Mouse (Mus musculus): ENCODE results near the gene Dnajc16. TPM values are rescaled to one million over a fixed set of nuclear protein-coding genes. Genes with fewer than 3 reads are reported as not detected.

The Dnajc16 gene
- polyA plus RNA-seq, 1 experiment from 2014 or later, result 5.2 TPM

- peak overlapping the region; percentile 69; the same call in 1 of the 2 replicates for H3K9ac ChIP-seq (ENCODE audit: low read depth, low read length)
- peak overlapping the region; percentile 67 for H3K4me3 ChIP-seq (ENCODE audit: low read length)
- peak overlapping the region; percentile 38 for H3K4me2 ChIP-seq (replicated peaks; ENCODE audit: low read depth, low read length)
- 10% methylated on average over 10 of the region's 10 CpGs for WGBS
- H3K27me3 ChIP-seq (ENCODE audit: control insufficient read depth, insufficient read depth, low read length), result no peaks in the 10 kb centered on the region
- no peaks in the 10 kb centered on the region for H3K9me3 ChIP-seq (ENCODE audit: control insufficient read depth, low read length)
- peak overlapping the region; percentile 89 for H3K27ac ChIP-seq (ENCODE audit: low read depth, low read length)
- peaks cover 13% of the 10 kb centered on the region; the same call in 1 of the 2 replicates for H3K36me3 ChIP-seq (ENCODE audit: control insufficient read depth, insufficient read depth, low read length)
- ATAC-seq (ENCODE audit: low FRiP score, low TSS enrichment), result no peak
- H3K4me1 ChIP-seq (ENCODE audit: control insufficient read depth, insufficient read depth, low read length), result peaks cover 7% of the 10 kb centered on the region; the same call in 1 of the 2 replicates
These were observed 2.0 kb upstream of the Dnajc16 start for GRCm38 (mm10) chr4:141792554-141793281.

- no peaks in the 10 kb centered on the region for H3K9me3 ChIP-seq (ENCODE audit: control insufficient read depth, low read length)
- no peak for ATAC-seq (ENCODE audit: low FRiP score, low TSS enrichment)
- no peak overlapping the region for H3K4me2 ChIP-seq (replicated peaks; ENCODE audit: low read depth, low read length)
- H3K36me3 ChIP-seq (ENCODE audit: control insufficient read depth, insufficient read depth, low read length), result peaks cover 11% of the 10 kb centered on the region; the same call in 1 of the 2 replicates
- H3K4me1 ChIP-seq (ENCODE audit: control insufficient read depth, insufficient read depth, low read length), result peaks cover 7% of the 10 kb centered on the region; the same call in 1 of the 2 replicates
- H3K4me3 ChIP-seq (ENCODE audit: low read length), result no peak overlapping the region
- no peaks in the 10 kb centered on the region for H3K27me3 ChIP-seq (ENCODE audit: control insufficient read depth, insufficient read depth, low read length)
- 86% methylated on average over 8 of the region's 8 CpGs for WGBS
- no peak overlapping the region for H3K27ac ChIP-seq (ENCODE audit: low read depth, low read length)
- H3K9ac ChIP-seq (ENCODE audit: low read depth, low read length), result no peak overlapping the region
These were observed 1.2 kb upstream of the Dnajc16 start for GRCm38 (mm10) chr4:141791951-141792350.

- no peak for ATAC-seq (ENCODE audit: low FRiP score, low TSS enrichment)
- Histone ChIP-seq H3K9ac (ENCODE audit: low read depth, low read length) (no peak overlapping the region), H3K36me3 (ENCODE audit: control insufficient read depth, insufficient read depth, low read length) (peaks cover 9% of the 10 kb centered on the region; the same call in 1 of the 2 replicates), H3K4me3 (ENCODE audit: low read length) (no peak overlapping the region), H3K27me3 (ENCODE audit: control insufficient read depth, insufficient read depth, low read length) (no peaks in the 10 kb centered on the region), H3K27ac (ENCODE audit: low read depth, low read length) (no peak overlapping the region), H3K4me2 (replicated peaks; ENCODE audit: low read depth, low read length) (no peak overlapping the region), H3K9me3 (ENCODE audit: control insufficient read depth, low read length) (no peaks in the 10 kb centered on the region), H3K4me1 (ENCODE audit: control insufficient read depth, insufficient read depth, low read length) (peaks cover 7% of the 10 kb centered on the region; the same call in 1 of the 2 replicates)
- WGBS, result 94% methylated on average over 7 of the region's 7 CpGs
These were observed 755 bp upstream of the Dnajc16 start for GRCm38 (mm10) chr4:141791486-141791885.

GRCm38 (mm10) chr4:141789564-141790218 lies 1.0 kb downstream of the Dnajc16 start:
- H3K27ac ChIP-seq (ENCODE audit: low read depth, low read length), result peak overlapping the region; percentile 78; the same call in 1 of the 2 replicates
- peaks cover 14% of the 10 kb centered on the region; the same call in 1 of the 2 replicates for H3K36me3 ChIP-seq (ENCODE audit: control insufficient read depth, insufficient read depth, low read length)
- peak overlapping the region; percentile 84 for H3K4me3 ChIP-seq (ENCODE audit: low read length)
- H3K9me3 ChIP-seq (ENCODE audit: control insufficient read depth, low read length), result no peaks in the 10 kb centered on the region
- 53% methylated on average over 3 of the region's 3 CpGs for WGBS
- ATAC-seq (ENCODE audit: low FRiP score, low TSS enrichment), result no peak
- no peaks in the 10 kb centered on the region for H3K27me3 ChIP-seq (ENCODE audit: control insufficient read depth, insufficient read depth, low read length)
- H3K4me2 ChIP-seq (replicated peaks; ENCODE audit: low read depth, low read length), result peak overlapping the region; percentile 67
- H3K9ac ChIP-seq (ENCODE audit: low read depth, low read length), result peak overlapping the region; percentile 89; the same call in 1 of the 2 replicates
- 0 out of 2 replicates have a peak, but pooled peaks cover 2% of the 10 kb centered on the region for H3K4me1 ChIP-seq (ENCODE audit: control insufficient read depth, insufficient read depth, low read length)

DNA sequence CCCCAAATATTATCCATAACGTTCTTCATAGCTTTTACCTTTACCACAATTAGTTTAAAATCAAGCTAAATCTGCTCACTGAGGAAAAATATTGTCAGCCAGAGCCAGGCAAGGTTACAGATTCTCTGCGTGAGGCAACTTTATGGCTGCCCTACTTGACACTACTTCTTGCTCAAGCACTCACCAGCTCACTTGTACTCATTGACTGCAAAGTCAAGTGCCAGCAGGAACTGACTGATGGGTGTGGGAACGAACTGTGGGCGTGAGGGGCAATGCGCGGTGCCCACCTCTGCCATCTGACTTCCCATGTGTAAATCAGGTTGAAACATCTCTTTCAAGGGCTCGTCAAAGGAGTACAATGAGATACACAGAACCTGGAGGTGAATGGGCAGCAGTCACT lies 3.3 kb downstream of the Dnajc16 start:
- Histone ChIP-seq H3K4me2 (replicated peaks; ENCODE audit: low read depth, low read length) (no peak overlapping the region), H3K27me3 (ENCODE audit: control insufficient read depth, insufficient read depth, low read length) (no peaks in the 10 kb centered on the region), H3K4me1 (ENCODE audit: control insufficient read depth, insufficient read depth, low read length) (no peaks in the 10 kb centered on the region), H3K4me3 (ENCODE audit: low read length) (no peak overlapping the region), H3K9ac (ENCODE audit: low read depth, low read length) (no peak overlapping the region), H3K9me3 (ENCODE audit: control insufficient read depth, low read length) (no peaks in the 10 kb centered on the region), H3K36me3 (ENCODE audit: control insufficient read depth, insufficient read depth, low read length) (peaks cover 36% of the 10 kb centered on the region), H3K27ac (ENCODE audit: low read depth, low read length) (no peak overlapping the region)
- no peak for ATAC-seq (ENCODE audit: low FRiP score, low TSS enrichment)
- 91% methylated on average over 7 of the region's 7 CpGs for WGBS

DNA sequence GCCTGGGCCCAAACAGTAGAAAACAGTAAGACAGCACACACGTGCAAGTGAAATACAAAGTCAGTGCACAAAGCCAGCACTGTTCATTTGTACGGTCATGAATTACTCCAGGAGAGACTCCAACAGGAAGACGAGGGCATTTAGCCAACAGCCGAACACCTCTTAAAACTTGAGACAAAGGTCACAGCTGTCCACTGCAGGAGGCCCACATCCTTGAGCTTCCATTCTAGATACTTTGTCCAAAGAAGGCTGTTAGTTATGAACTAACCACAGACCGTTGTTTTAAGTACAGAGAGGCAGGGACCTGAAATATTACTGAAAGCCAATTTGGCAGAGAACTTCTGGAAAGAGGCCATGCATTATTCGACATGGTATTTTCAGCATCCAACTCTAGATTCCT lies 3.7 kb downstream of the Dnajc16 start:
- H3K27me3 ChIP-seq (ENCODE audit: control insufficient read depth, insufficient read depth, low read length), result no peaks in the 10 kb centered on the region
- no peak overlapping the region for H3K4me3 ChIP-seq (ENCODE audit: low read length)
- no peak for ATAC-seq (ENCODE audit: low FRiP score, low TSS enrichment)
- no peak overlapping the region for H3K4me2 ChIP-seq (replicated peaks; ENCODE audit: low read depth, low read length)
- H3K9ac ChIP-seq (ENCODE audit: low read depth, low read length), result no peak overlapping the region
- no peaks in the 10 kb centered on the region for H3K9me3 ChIP-seq (ENCODE audit: control insufficient read depth, low read length)
- WGBS, result 64% methylated on average over 6 of the region's 6 CpGs
- no peaks in the 10 kb centered on the region for H3K4me1 ChIP-seq (ENCODE audit: control insufficient read depth, insufficient read depth, low read length)
- peaks cover 40% of the 10 kb centered on the region for H3K36me3 ChIP-seq (ENCODE audit: control insufficient read depth, insufficient read depth, low read length)
- H3K27ac ChIP-seq (ENCODE audit: low read depth, low read length), result no peak overlapping the region

GRCm38 (mm10) chr4:141786141-141786540 lies 4.6 kb downstream of the Dnajc16 start:
- H3K4me2 ChIP-seq (replicated peaks; ENCODE audit: low read depth, low read length), result no peak overlapping the region
- no peak overlapping the region for H3K9ac ChIP-seq (ENCODE audit: low read depth, low read length)
- no peaks in the 10 kb centered on the region for H3K4me1 ChIP-seq (ENCODE audit: control insufficient read depth, insufficient read depth, low read length)
- no peaks in the 10 kb centered on the region for H3K9me3 ChIP-seq (ENCODE audit: control insufficient read depth, low read length)
- WGBS, result 85% methylated on average over 13 of the region's 13 CpGs
- H3K4me3 ChIP-seq (ENCODE audit: low read length), result no peak overlapping the region
- no peak overlapping the region for H3K27ac ChIP-seq (ENCODE audit: low read depth, low read length)
- no peak for ATAC-seq (ENCODE audit: low FRiP score, low TSS enrichment)
- peaks cover 49% of the 10 kb centered on the region for H3K36me3 ChIP-seq (ENCODE audit: control insufficient read depth, insufficient read depth, low read length)
- no peaks in the 10 kb centered on the region for H3K27me3 ChIP-seq (ENCODE audit: control insufficient read depth, insufficient read depth, low read length)

- WGBS, result 69% methylated on average over 5 of the region's 5 CpGs
- Histone ChIP-seq H3K4me1 (ENCODE audit: control insufficient read depth, insufficient read depth, low read length) (no peaks in the 10 kb centered on the region), H3K4me2 (replicated peaks; ENCODE audit: low read depth, low read length) (no peak overlapping the region), H3K36me3 (ENCODE audit: control insufficient read depth, insufficient read depth, low read length) (peaks cover 61% of the 10 kb centered on the region), H3K4me3 (ENCODE audit: low read length) (no peak overlapping the region), H3K9me3 (ENCODE audit: control insufficient read depth, low read length) (no peaks in the 10 kb centered on the region), H3K9ac (ENCODE audit: low read depth, low read length) (no peak overlapping the region), H3K27me3 (ENCODE audit: control insufficient read depth, insufficient read depth, low read length) (no peaks in the 10 kb centered on the region), H3K27ac (ENCODE audit: low read depth, low read length) (no peak overlapping the region)
- no peak for ATAC-seq (ENCODE audit: low FRiP score, low TSS enrichment)
These were observed 5.9 kb downstream of the Dnajc16 start for GRCm38 (mm10) chr4:141784835-141785234.
